Mouse (Mus musculus): Measurements from ENCODE around the gene Sumo1. TPM values are rescaled to one million over a fixed set of nuclear protein-coding genes. Genes with fewer than 3 reads are reported as not detected.
A peak's percentile ranks its signal among the peaks of the same experiment; 100 is the strongest.

Gene Sumo1
- polyA plus RNA-seq, 1 experiment from 2014 or later, result 412 TPM

DNA sequence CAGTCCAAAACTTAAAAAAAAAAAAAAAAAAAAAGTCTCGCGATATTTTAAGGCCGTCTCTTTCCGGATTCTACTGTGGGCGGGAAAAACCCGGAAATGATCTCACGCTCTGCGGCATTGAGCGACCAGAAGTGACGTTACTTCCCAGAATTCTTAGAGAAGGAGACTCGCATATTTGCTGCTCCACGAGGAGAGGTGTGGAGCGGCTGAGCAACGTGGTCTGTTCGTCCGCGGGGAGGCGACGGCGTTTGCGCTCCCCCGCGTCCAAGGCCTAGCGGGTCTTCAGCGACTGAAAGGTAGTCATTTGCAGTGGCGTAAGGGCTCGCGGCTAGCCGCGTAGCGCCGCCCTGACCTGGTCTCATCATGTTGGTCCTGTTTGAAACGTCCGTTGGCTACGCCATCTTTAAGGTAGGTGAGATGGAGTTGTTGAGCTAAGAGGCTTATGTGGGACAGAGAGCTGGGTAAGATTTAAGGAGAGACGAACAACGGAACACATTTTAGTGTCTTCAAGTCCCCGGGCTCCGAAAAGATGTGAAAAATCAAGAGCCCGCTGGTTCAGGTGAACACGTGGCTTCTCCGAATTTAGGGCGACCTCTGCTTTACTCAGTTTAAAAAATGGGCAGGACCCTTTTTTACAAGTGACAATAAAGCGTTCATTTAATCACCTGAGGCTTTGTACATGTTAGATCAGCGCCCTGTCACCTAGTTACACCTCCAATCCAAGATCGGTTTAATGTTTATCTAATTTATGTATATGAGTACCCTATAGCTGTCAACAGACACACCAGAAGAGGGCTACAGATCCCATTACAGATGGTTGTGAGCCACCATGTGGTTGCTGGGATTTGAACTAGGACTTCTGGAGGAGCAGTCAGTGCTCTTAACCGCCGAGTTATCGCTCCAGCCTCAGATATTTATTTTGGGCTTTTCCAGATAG, 14.5 kb upstream of the Sumo1 start, which contains the start of gene Nop58:
TSS of gene Nop58 (plus strand) at position 153 of the 937 bp plus-strand sequence.
- Histone ChIP-seq H3K27me3 (ENCODE audit: insufficient read depth, low read length) (no peaks in the 10 kb centered on the region), H3K9ac (peak within 1 kb of the TSS; percentile 93)

DNA sequence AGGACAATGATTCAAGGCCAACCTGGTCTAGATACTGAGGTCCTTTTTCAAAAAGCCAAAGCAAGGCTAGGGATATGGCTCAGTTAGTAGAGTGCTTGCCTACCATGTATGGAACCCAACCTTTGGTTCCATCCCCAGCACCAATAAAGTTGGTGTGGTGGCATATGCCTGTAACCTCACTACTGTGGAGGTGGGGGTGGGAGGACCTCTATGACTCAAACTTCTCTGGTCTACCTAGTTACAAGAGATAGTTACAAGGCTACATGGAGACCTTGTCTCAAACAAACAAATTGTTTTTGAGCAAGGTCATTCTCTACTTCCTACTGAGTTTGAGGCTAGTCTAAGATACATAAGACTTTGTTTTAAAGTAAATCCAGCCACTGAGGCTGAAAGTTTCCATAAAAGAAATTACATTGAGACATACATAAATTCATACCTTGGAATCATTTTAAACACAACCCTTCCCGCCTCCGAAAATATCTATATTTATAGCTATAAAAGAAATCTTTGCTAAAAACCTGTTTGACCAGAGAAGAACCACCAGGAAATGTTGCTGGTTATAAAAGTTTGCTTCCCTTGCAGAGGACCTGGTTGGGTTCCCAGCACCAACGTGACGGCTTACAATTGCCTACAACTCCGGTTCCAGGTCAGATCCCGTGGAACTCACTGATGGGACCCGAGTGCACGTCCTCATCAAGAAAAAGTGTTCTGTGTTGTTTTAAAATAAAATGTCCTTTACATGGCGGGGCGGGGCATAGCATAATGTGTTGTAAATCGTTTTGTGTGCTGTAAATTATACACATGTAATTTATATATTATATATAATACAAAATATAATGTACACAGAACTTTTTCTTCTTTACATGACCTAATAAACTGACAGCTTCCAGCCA, 13.5 kb upstream of the Sumo1 start:
- no peaks in the 10 kb centered on the region for H3K9me3 ChIP-seq (ENCODE audit: low read depth, low read length)
- no peak for DNase-seq
- 0 out of 2 replicates have a peak, but pooled peaks cover 5% of the 10 kb centered on the region for H3K4me1 ChIP-seq (ENCODE audit: insufficient read depth)
- peak; percentile 24; the same call in 1 of the 2 replicates for ATAC-seq (ENCODE audit: insufficient read depth)
- TF ChIP-seq CTCF (IDR thresholded peaks at IDR 0.05; ENCODE audit: low read depth), result no peak
- no peaks in the 10 kb centered on the region for H3K27me3 ChIP-seq (ENCODE audit: insufficient read depth, low read length)
- H3K4me3 ChIP-seq (ENCODE audit: low read depth, low read length), result peak overlapping the region; percentile 89
- WGBS, result 10% methylated on average over 11 of the region's 11 CpGs
- H3K9ac ChIP-seq, result peak overlapping the region; percentile 93
- H3K36me3 ChIP-seq (ENCODE audit: insufficient read depth), result 0 out of 2 replicates have a peak, but pooled peaks cover 5% of the 10 kb centered on the region
- H3K4me2 ChIP-seq, result peak overlapping the region; percentile 88
- H3K27ac ChIP-seq (ENCODE audit: low read depth), result 0 out of 2 replicates have a peak overlapping the region, but pooled peaks have one; percentile 64

More for the DNA sequence above, 14.5 kb upstream of the Sumo1 start, which contains the start of gene Nop58:
- DNase-seq (peak; percentile 99), ATAC-seq (ENCODE audit: insufficient read depth) (peak; percentile 96)
- WGBS, result under 1% methylated on average over 49 of the region's 49 CpGs
- H3K36me3 ChIP-seq (ENCODE audit: insufficient read depth), result peaks cover 13% of the 10 kb centered on the region
- peak within 1 kb of the TSS; percentile 94 for H3K27ac ChIP-seq (ENCODE audit: low read depth)
- no peak for TF ChIP-seq CTCF (IDR thresholded peaks at IDR 0.05; ENCODE audit: low read depth)
- peak within 1 kb of the TSS; percentile 89 for H3K4me3 ChIP-seq (ENCODE audit: low read depth, low read length)
- H3K9me3 ChIP-seq (ENCODE audit: low read depth, low read length), result no peaks in the 10 kb centered on the region
- H3K4me2 ChIP-seq, result peak within 1 kb of the TSS; percentile 88
- H3K4me1 ChIP-seq (ENCODE audit: insufficient read depth), result 0 out of 2 replicates have a peak, but pooled peaks cover 5% of the 10 kb centered on the region

DNA sequence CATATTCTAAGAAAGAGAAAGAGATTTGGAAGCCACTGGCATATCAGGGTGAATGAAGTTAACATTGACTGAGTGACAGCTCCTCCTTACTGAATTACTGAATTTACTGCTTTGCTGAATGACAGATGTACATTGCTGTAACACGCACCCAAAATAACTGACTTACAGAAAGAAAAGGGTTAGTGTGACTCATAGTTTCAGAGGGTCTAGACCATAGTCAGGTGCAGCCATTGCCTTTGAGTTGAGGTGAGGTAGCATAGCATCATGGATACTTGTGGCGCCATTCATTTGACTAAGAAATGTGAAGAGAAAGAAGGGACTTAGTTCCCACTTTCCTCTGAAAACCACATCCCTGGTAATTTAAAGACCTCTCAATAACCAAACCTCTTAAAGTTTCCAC, 3.0 kb upstream of the Sumo1 start:
- H3K9me3 ChIP-seq (ENCODE audit: low read depth, low read length), result no peaks in the 10 kb centered on the region
- H3K4me1 ChIP-seq (ENCODE audit: insufficient read depth), result no peaks in the 10 kb centered on the region
- no peak overlapping the region for H3K4me3 ChIP-seq (ENCODE audit: low read depth, low read length)
- DNase-seq, result no peak
- 0 out of 2 replicates have a peak, but pooled peaks cover 4% of the 10 kb centered on the region for H3K36me3 ChIP-seq (ENCODE audit: insufficient read depth)
- H3K4me2 ChIP-seq, result no peak overlapping the region
- H3K27ac ChIP-seq (ENCODE audit: low read depth), result no peak overlapping the region
- no peak for TF ChIP-seq CTCF (IDR thresholded peaks at IDR 0.05; ENCODE audit: low read depth)
- no peak for ATAC-seq (ENCODE audit: insufficient read depth)
- no peak overlapping the region for H3K9ac ChIP-seq
- WGBS, result 97% methylated on average over 2 of the region's 2 CpGs
- no peaks in the 10 kb centered on the region for H3K27me3 ChIP-seq (ENCODE audit: insufficient read depth, low read length)

DNA sequence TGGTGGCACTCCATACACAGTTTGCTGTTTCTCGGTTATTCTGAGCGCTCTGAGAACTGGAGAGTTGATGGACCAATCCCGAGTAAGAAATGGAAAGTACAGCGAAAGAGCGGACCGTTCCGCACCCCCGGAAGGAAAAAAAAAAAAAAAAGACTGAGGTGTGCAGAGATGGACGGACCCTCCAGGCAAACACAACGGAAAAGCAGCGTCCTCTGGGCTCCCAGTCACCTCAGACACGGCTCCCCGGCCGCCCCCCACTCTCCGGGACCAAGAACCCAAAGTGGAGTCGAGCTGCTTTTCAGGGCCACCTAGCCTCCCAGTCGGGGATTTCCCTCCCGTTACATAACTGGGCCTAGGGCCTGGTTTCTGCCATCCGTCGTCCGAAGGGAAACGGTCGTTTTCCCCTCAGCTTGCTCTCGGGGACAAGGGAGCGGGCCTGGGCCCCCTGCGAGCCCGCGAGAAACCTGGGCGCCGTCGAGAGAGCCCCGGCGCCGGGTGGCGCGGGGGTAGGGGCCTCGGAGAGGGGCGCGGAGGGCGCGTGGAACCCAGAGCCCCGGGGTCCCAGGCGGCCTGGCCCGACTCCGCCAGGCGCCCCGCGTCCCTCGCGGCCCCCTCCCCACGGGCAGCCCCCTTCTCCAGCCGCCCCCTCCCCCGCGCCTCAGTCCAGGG, 538 bp downstream of the Sumo1 start:
- peak overlapping the region; percentile 98 for H3K9ac ChIP-seq
- ATAC-seq (ENCODE audit: insufficient read depth) (peak; percentile 68), DNase-seq (peak; percentile 44)
- H3K4me2 ChIP-seq, result peak overlapping the region; percentile 85
- under 1% methylated on average over 51 of the region's 54 CpGs for WGBS
- H3K4me1 ChIP-seq (ENCODE audit: insufficient read depth), result no peaks in the 10 kb centered on the region
- H3K36me3 ChIP-seq (ENCODE audit: insufficient read depth), result 0 out of 2 replicates have a peak, but pooled peaks cover 4% of the 10 kb centered on the region
- H3K27me3 ChIP-seq (ENCODE audit: insufficient read depth, low read length), result no peaks in the 10 kb centered on the region
- H3K9me3 ChIP-seq (ENCODE audit: low read depth, low read length), result no peaks in the 10 kb centered on the region
- TF ChIP-seq CTCF (IDR thresholded peaks at IDR 0.05; ENCODE audit: low read depth), result no peak
- peak overlapping the region; percentile 97 for H3K27ac ChIP-seq (ENCODE audit: low read depth)
- H3K4me3 ChIP-seq (ENCODE audit: low read depth, low read length), result peak overlapping the region; percentile 92

DNA sequence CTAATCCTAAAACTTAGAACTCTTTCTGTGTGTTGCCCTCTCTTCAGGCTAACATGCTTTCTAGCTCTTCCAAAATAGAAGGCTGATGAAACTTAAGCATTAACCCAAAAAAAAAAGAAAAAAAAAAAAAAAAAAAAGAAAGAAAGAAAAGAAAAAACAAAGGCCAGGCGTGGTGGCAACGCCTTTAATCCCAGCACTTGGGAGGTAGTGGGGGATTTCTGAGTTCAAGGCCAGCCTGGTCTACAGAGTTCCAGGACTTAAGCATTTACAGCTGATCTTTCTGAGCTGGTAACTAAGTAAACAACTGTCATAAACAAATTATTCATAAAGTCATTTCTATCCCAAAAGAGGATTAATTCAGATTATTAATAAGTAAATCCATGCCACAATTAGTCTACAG, 1.8 kb downstream of the Sumo1 start:
- Histone ChIP-seq H3K9me3 (ENCODE audit: low read depth, low read length) (no peaks in the 10 kb centered on the region), H3K9ac (no peak overlapping the region), H3K27ac (ENCODE audit: low read depth) (no peak overlapping the region), H3K4me3 (ENCODE audit: low read depth, low read length) (peak overlapping the region; percentile 92; the same call in 1 of the 2 replicates), H3K27me3 (ENCODE audit: insufficient read depth, low read length) (no peaks in the 10 kb centered on the region), H3K4me1 (ENCODE audit: insufficient read depth) (no peaks in the 10 kb centered on the region), H3K4me2 (peak overlapping the region; percentile 85), H3K36me3 (ENCODE audit: insufficient read depth) (0 out of 2 replicates have a peak, but pooled peaks cover 4% of the 10 kb centered on the region)
- no peak for DNase-seq
- no peak for ATAC-seq (ENCODE audit: insufficient read depth)
- no peak for TF ChIP-seq CTCF (IDR thresholded peaks at IDR 0.05; ENCODE audit: low read depth)
- WGBS, result 81% methylated on average over 2 of the region's 2 CpGs

DNA sequence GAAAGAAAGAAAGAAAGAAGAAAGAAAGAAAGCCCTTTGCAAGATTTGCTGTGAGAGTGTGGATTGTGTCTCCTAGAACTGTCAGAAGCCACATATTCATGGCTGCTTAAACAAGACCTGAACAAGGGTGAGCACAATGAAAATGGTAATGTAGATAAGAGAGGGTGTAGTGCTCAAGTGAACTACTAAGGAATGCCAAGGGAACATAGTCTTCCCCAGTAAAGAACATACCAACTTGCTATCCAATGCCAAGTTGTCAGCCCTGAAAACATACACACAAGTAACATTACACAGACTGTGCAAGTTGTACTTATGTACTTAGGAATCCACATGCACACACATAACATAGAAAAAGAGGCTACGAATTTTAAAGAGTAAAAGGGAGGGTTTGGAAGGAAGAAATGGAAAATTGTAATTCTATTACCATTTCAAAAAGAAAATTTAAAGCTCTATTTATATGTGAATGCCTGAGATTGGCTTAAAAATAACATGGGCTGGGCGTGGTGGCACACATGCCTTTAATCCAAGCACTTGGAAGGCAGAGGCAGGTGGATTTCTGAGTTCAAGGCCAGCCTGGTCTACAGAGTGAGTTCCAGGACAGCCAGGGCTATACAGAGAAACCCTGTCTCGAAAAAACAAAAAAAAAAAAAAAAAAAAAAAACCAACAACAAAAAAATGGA, 7.0 kb downstream of the Sumo1 start:
- no peaks in the 10 kb centered on the region for H3K27me3 ChIP-seq (ENCODE audit: insufficient read depth, low read length)
- DNase-seq (no peak), ATAC-seq (ENCODE audit: insufficient read depth) (no peak)
- H3K4me1 ChIP-seq (ENCODE audit: insufficient read depth), result no peaks in the 10 kb centered on the region
- no peak overlapping the region for H3K4me3 ChIP-seq (ENCODE audit: low read depth, low read length)
- H3K9ac ChIP-seq, result no peak overlapping the region
- no peak overlapping the region for H3K4me2 ChIP-seq
- 0 out of 2 replicates have a peak, but pooled peaks cover 7% of the 10 kb centered on the region for H3K36me3 ChIP-seq (ENCODE audit: insufficient read depth)
- TF ChIP-seq CTCF (IDR thresholded peaks at IDR 0.05; ENCODE audit: low read depth), result no peak
- H3K9me3 ChIP-seq (ENCODE audit: low read depth, low read length), result no peaks in the 10 kb centered on the region
- H3K27ac ChIP-seq (ENCODE audit: low read depth), result no peak overlapping the region
- 84% methylated on average over 2 of the region's 3 CpGs for WGBS

Measured in lung, embryonic 14.5 days (tissue).